ENCODE assay signal across 16 mouse cellular contexts in genomic region chr14:109668076-109668475, GRCm38 (mm10).
DNase-seq lines count a peak whose midpoint lies in the region; ATAC-seq and TF ChIP-seq lines count a peak whose summit lies in the region.
"Had no signal": no experiment of that assay in that cellular context is flagged by ENCODE, and none has a peak within 500 bp of the region (broad histone marks: within the 10 kb centered on the region; RNA-seq: fewer than 3 reads in every experiment).

No protein-coding gene starts in this region.

- no peaks in the 10 kb centered on the region for H3K27me3 ChIP-seq in hindbrain, postnatal 0 days (ENCODE audit: insufficient read depth, low read length)
- H3K27me3 ChIP-seq in hindbrain, embryonic 13.5 days, result no peaks in the 10 kb centered on the region
- H3K27me3 ChIP-seq in midbrain, embryonic 14.5 days (ENCODE audit: control insufficient read depth, insufficient read depth, low read length), result no peaks in the 10 kb centered on the region
- H3K27me3 ChIP-seq in midbrain, embryonic 10.5 days (ENCODE audit: low read depth, poor library complexity, severe bottlenecking), result no peaks in the 10 kb centered on the region
- H3K27me3 ChIP-seq: forebrain, embryonic 15.5 days; heart, embryonic 13.5 days had no signal

- TF ChIP-seq CTCF in hindbrain, postnatal 0 days (IDR thresholded peaks at IDR 0.05; ENCODE audit: low read depth), result no peak
- no peak for TF ChIP-seq CTCF in brain, embryonic 14.5 days (IDR thresholded peaks at IDR 0.05; ENCODE audit: borderline replicate concordance, extremely low read depth, insufficient read depth, insufficient read length)

- no peak overlapping the region for H3K4me3 ChIP-seq in hindbrain, postnatal 0 days (ENCODE audit: low read length)
- no peak overlapping the region for H3K4me3 ChIP-seq in hindbrain, embryonic 13.5 days
- no peak overlapping the region for H3K4me3 ChIP-seq in midbrain, embryonic 14.5 days (replicated peaks; ENCODE audit: low read depth, low read length)
- H3K4me3 ChIP-seq in midbrain, embryonic 10.5 days, result no peak overlapping the region
- H3K4me3 ChIP-seq: embryonic facial prominence, embryonic 10.5 days; forebrain, embryonic 15.5 days; heart, embryonic 13.5 days had no signal

- no peak for ATAC-seq in hindbrain, postnatal 0 days
- no peak for ATAC-seq in hindbrain, embryonic 13.5 days (ENCODE audit: low FRiP score)
- ATAC-seq in midbrain, embryonic 14.5 days (ENCODE audit: low FRiP score, low TSS enrichment), result no peak
- ATAC-seq: forebrain, embryonic 15.5 days had no signal

- H3K36me3 ChIP-seq in hindbrain, postnatal 0 days (ENCODE audit: insufficient read depth, low read length), result no peaks in the 10 kb centered on the region
- no peaks in the 10 kb centered on the region for H3K36me3 ChIP-seq in hindbrain, embryonic 13.5 days
- H3K36me3 ChIP-seq in midbrain, embryonic 14.5 days (ENCODE audit: control insufficient read depth, insufficient read depth, low read length), result no peaks in the 10 kb centered on the region
- no peaks in the 10 kb centered on the region for H3K36me3 ChIP-seq in midbrain, embryonic 10.5 days
- H3K36me3 ChIP-seq: embryonic facial prominence, embryonic 10.5 days; forebrain, embryonic 15.5 days; heart, embryonic 13.5 days had no signal

- 70% methylated on average over 2 of the region's 2 CpGs for WGBS in hindbrain, postnatal 0 days
- 80% methylated on average over 2 of the region's 2 CpGs for WGBS in hindbrain, embryonic 13.5 days
- 77% methylated on average over 2 of the region's 2 CpGs for WGBS in midbrain, embryonic 14.5 days
- 88% methylated on average over 2 of the region's 2 CpGs for WGBS in midbrain, embryonic 10.5 days

- no peak overlapping the region for H3K9ac ChIP-seq in hindbrain, postnatal 0 days (replicated peaks; ENCODE audit: low read length)
- no peak overlapping the region for H3K9ac ChIP-seq in hindbrain, embryonic 13.5 days
- no peak overlapping the region for H3K9ac ChIP-seq in midbrain, embryonic 14.5 days (replicated peaks; ENCODE audit: low read length)
- H3K9ac ChIP-seq: forebrain, embryonic 15.5 days; heart, embryonic 13.5 days had no signal

- H3K9me3 ChIP-seq in hindbrain, postnatal 0 days (ENCODE audit: low read length), result no peaks in the 10 kb centered on the region
- no peaks in the 10 kb centered on the region for H3K9me3 ChIP-seq in hindbrain, embryonic 13.5 days
- H3K9me3 ChIP-seq in midbrain, embryonic 14.5 days (ENCODE audit: control insufficient read depth, low read length), result no peaks in the 10 kb centered on the region
- H3K9me3 ChIP-seq in midbrain, embryonic 10.5 days (replicated peaks), result no peaks in the 10 kb centered on the region
- H3K9me3 ChIP-seq: embryonic facial prominence, embryonic 10.5 days; forebrain, embryonic 15.5 days; heart, embryonic 13.5 days had no signal

- H3K4me2 ChIP-seq in hindbrain, postnatal 0 days (ENCODE audit: low read depth, low read length), result no peak overlapping the region
- H3K4me2 ChIP-seq in hindbrain, embryonic 13.5 days, result no peak overlapping the region
- no peak overlapping the region for H3K4me2 ChIP-seq in midbrain, embryonic 14.5 days (ENCODE audit: low read length)
- H3K4me2 ChIP-seq: forebrain, embryonic 15.5 days; heart, embryonic 13.5 days had no signal

- DNase-seq in hindbrain, postnatal 0 days (ENCODE audit: low spot score), result peak; percentile 18
- DNase-seq in midbrain, embryonic 14.5 days, result peak; percentile 22
- DNase-seq in midbrain, embryonic 10.5 days (ENCODE audit: low spot score), result no peak
- DNase-seq in brain, embryonic 14.5 days (ENCODE audit: low read depth), result peak; percentile 70
- DNase-seq in adrenal gland, postnatal 10 days, result no peak
- DNase-seq: adrenal gland, adult 8-10 months; cerebellum, adult 11-12 months; cerebellum, adult 9-10 months; cerebellum, postnatal 25 days; gastrocnemius, postnatal 36 days; heart, adult 11 months; heart, postnatal 36 days had no signal

- no peak for TF ChIP-seq POLR2A in brain, embryonic 14.5 days (IDR thresholded peaks at IDR 0.05; ENCODE audit: borderline replicate concordance, extremely low read depth, insufficient read depth, insufficient read length, poor library complexity, severe bottlenecking)

- no peaks in the 10 kb centered on the region for H3K4me1 ChIP-seq in hindbrain, postnatal 0 days (ENCODE audit: insufficient read depth, low read length)
- H3K4me1 ChIP-seq in hindbrain, embryonic 13.5 days (replicated peaks), result no peaks in the 10 kb centered on the region
- H3K4me1 ChIP-seq in midbrain, embryonic 14.5 days (ENCODE audit: control insufficient read depth, insufficient read depth, low read length), result no peaks in the 10 kb centered on the region
- no peaks in the 10 kb centered on the region for H3K4me1 ChIP-seq in midbrain, embryonic 10.5 days
- H3K4me1 ChIP-seq: embryonic facial prominence, embryonic 10.5 days; heart, embryonic 13.5 days had no signal

- no peak overlapping the region for H3K27ac ChIP-seq in hindbrain, postnatal 0 days
- no peak overlapping the region for H3K27ac ChIP-seq in hindbrain, embryonic 13.5 days
- no peak overlapping the region for H3K27ac ChIP-seq in midbrain, embryonic 14.5 days (replicated peaks; ENCODE audit: low read depth, low read length)
- H3K27ac ChIP-seq in midbrain, embryonic 10.5 days (replicated peaks), result no peak overlapping the region
- H3K27ac ChIP-seq: embryonic facial prominence, embryonic 10.5 days; forebrain, embryonic 15.5 days; heart, embryonic 13.5 days had no signal

Comparison
In these comparisons a context has a peak if more than half of its experiments do, and no peak if none do; other contexts are left out.
1. DNase-seq: peak in hindbrain, postnatal 0 days (single experiment), midbrain, embryonic 14.5 days (single experiment) and brain, embryonic 14.5 days (single experiment); none in midbrain, embryonic 10.5 days (single experiment) and adrenal gland, postnatal 10 days (single experiment).